Mouse (Mus musculus) ovary, postnatal 10 days (tissue): Measurements from ENCODE around the gene Gm45062.

ENCODE experiments used
- DNase-seq: peaks from one replicate; pipeline ENCODE4 v3.0.0; 2022; ENCODE audit warnings: low spot score

Gm45062 gene

DNA sequence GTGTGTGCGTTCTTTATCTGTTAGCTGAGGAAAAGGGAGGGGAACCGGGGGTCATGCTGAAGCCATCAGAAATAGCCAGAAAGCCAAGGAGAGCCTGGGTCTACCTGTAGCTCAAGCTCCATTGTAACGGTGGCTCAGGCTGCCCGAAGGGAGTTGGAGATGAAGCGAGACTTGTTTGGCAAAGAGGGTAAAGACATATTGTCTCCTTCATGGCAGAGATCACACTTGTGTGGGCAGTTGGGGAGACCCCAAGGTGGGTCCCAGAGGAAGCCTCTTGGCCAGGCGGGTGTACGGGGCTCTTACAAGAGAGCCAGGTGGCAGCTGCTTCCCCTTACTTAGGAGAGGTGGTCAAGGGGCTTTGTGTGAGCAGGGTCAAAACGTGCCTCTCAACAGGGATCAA is 369.0 kb downstream of the Gm45062 start:
- DNase-seq: no peak

- DNase-seq: no peak
These were observed 369.5 kb downstream of the Gm45062 start for GRCm38 (mm10) chr6:8628715-8629267.

- no peak for DNase-seq
These were observed 371.3 kb downstream of the Gm45062 start for GRCm38 (mm10) chr6:8630531-8630930.

DNA sequence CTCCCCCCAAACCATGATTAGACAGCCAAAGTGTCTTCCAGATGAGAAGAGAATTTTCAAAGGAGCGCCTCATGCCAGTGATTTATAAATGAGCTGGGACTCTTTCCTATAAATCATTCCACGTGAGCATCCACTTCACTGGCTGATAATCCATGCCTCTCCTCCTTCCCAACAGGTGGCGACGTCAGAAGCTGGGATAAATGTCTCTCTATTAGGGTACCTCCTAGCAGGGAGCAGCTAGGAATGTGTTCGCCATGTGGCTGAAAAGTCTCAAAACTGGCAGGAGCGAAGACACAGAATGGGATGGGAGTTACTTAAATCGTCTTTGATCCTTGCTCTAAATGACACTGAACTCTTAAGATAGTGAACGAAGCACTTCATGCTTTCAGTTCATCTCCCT is 372.1 kb downstream of the Gm45062 start:
- DNase-seq: no peak

- no peak for DNase-seq
These were observed 372.9 kb downstream of the Gm45062 start for GRCm38 (mm10) chr6:8631986-8632632.

DNA sequence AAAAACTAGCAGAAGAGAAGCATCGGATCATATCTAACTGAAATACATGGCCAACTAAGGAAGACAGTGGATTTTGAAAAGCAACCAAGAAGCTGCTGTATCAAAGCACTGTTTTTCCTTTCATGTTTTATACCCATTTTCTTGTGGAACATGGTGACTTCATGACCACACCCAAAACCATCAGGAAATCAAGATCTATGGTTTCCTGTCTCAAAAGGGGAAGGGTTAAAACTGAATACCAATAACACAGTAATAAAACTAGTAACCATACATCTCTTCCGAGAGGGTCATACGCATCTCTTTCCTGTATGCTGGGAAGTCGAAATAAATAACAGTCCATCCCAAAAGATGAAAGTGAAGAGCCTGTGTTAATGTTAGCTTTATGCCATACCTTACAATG is 373.5 kb downstream of the Gm45062 start:
- DNase-seq: no peak

GRCm38 (mm10) chr6:8638122-8638521 is 378.9 kb downstream of the Gm45062 start:
- DNase-seq: no peak

DNA sequence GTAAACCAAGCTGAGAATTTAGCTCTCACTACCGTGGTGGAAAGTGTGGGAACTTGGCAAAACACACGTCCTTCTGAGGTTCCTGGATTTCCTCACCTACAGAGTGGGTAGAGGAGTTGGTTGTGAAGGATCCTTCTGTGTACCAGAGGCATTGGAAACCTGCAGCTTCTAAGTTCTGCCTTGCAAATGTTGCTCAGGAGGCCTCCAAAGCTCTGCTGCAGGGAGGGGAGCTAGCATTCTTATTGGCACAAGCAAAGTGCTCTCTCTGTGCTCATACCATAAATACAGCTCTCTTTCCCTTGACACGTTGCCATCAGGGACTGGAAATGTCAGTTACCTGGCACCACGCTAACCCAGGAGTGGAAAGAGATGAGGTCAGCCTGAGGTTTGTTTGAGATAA is 379.6 kb downstream of the Gm45062 start:
- no peak for DNase-seq

GRCm38 (mm10) chr6:8639526-8639925 is 380.3 kb downstream of the Gm45062 start:
- DNase-seq: no peak

- DNase-seq: no peak
These were observed 381.6 kb downstream of the Gm45062 start for GRCm38 (mm10) chr6:8640863-8641262.

GRCm38 (mm10) chr6:8644703-8645102 is 385.5 kb downstream of the Gm45062 start:
- no peak for DNase-seq

DNA sequence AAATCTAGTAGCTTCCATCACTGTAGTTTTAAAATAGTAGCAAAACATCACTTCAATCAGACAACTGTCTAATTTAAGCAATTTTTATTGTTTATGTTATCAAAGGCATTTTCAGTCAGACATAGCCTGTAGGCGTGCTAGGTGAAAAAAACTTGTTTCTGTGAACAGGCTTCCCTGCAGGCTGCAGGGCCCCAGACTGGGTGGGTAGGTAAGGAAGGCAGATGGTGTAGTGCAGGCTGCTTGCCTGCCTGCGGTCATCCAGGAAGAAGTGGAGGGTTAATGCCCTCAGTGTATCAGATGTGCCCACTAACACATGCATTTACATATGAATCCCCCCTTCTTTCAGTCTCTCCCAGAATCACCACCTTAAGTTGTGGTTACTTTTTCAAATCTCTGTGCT is 386.5 kb downstream of the Gm45062 start:
- no peak for DNase-seq
